Mouse (Mus musculus) C2C12 (cell line): ENCODE data around the gene Olfr683.
"Not testable (repeated sequence)": the region's sequence is repeated elsewhere in the genome, so short reads cannot be mapped to it uniquely, and the experiment has no call there.

ENCODE experiments used
- CEBPB ChIP-seq: IDR thresholded peaks from one replicate; pipeline ENCODE4 v1.6.1; 2011; ENCODE audit warnings: low read depth, mild to moderate bottlenecking, control low read depth, moderate library complexity
- CTCF ChIP-seq: IDR thresholded peaks from one replicate; pipeline ENCODE4 v1.5.1; 2011; ENCODE audit not compliant: control insufficient read depth, insufficient read depth, insufficient read length
- MYOD1 ChIP-seq: IDR thresholded peaks from one replicate; pipeline ENCODE4 v1.6.1; 2011; ENCODE audit warnings: low read depth; ENCODE audit not compliant: control insufficient read depth, insufficient read length
- USF1 ChIP-seq: IDR thresholded peaks from one replicate; pipeline ENCODE4 v1.6.1; 2011; ENCODE audit warnings: low read depth, mild to moderate bottlenecking, control low read depth, moderate library complexity

DNA sequence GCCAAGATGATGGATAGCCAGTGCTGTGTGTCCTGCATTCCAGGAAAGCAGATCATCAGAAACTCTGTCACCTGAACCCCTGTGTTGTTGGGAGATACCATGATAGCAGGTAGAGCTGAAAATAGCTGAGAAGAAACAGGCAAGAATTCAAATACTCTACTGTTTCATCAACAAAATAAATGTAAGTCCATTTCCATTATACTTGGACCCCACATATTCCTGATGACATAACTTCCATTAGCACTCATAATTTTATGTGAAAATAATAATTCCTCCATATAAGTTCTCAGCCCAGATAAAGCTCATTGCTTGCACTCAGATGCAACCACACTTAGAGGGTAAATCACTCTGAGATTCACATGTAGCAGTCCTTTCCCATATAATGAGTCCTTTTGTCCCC is 54.1 kb downstream of the Olfr683 start, which contains the start of gene Olfr680-ps1:
- not testable (repeated sequence) for TF ChIP-seq CTCF, MYOD1, USF1, CEBPB
